Mouse (Mus musculus): Measurements from ENCODE around the gene Gfod1. TPM values are rescaled to one million over a fixed set of nuclear protein-coding genes. Genes with fewer than 3 reads are reported as not detected.

The Gfod1 gene
- total RNA-seq, 1 experiment: 4.8 TPM

DNA sequence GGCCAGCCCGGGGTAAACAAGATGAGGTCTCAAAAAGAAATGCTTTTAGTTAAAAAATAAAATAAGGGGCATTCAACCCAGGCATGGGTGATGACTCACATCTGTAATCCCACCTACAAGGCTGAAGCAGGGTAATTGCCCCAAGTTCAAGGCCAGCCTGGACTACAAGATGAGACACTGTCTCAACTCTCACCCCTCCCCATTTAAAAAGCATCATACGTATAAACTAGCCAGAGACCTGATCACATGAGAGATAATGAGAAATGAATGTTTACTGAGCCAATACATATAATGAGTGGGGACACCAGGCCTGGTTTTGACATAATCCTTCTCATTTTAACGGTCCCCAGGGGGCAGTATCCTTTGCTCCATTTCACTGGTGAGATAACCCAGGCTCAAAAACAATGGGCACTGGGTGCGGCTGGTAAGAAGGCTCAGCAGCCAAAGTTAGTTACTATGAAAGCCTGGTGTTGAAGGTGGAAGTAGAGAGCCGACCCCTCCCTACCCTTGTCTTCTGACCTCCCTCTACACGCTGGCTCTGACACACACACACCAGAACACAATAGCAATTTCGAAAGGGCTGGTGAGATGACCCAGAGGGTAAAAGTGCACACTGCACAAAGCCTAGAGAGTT, 8.9 kb downstream of the Gfod1 start:
- DNase-seq (ENCODE audit: low read depth, low spot score): no peak
- in situ Hi-C loops (cut with MboI; ENCODE audit: low sequenced_read_pairs in 2 of 2, unreplicated experiment in 2 of 2): no loop called here
- Histone ChIP-seq H3K4me3 (ENCODE audit: insufficient read depth in 1 of 2, low read depth in 1 of 2, low read length in 2 of 2, poor library complexity in 1 of 2, severe bottlenecking in 1 of 2) (no peak overlapping the region), H3K36me3 (ENCODE audit: control insufficient read depth, insufficient read depth, low read length, poor library complexity, severe bottlenecking) (no peaks in the 10 kb centered on the region), H3K9ac (ENCODE audit: insufficient read depth, low read depth, low read length, poor library complexity, severe bottlenecking) (no peak overlapping the region), H3K9me3 (ENCODE audit: control insufficient read depth, insufficient read depth, low read depth, low read length) (no peaks in the 10 kb centered on the region), H3K27ac (ENCODE audit: insufficient read depth, low read depth, low read length, poor library complexity, severe bottlenecking) (peak overlapping the region; percentile 17; the same call in 1 of the 2 replicates), H3K4me1 (ENCODE audit: control insufficient read depth in 2 of 2, insufficient read depth in 2 of 2, low read length in 2 of 2, poor library complexity in 1 of 2) (peaks cover 10 to 50% of the 10 kb centered on the region in 2 experiments)
- TF ChIP-seq HCFC1 (IDR thresholded peaks at IDR 0.05; ENCODE audit: borderline replicate concordance, insufficient read depth, low read length) (no peak), MAFK (IDR thresholded peaks at IDR 0.05; ENCODE audit: insufficient read depth, low read depth, low read length) (no peak), ZC3H11A (IDR thresholded peaks at IDR 0.05; ENCODE audit: borderline replicate concordance, low read depth, low read length) (no peak), ZNF384 (IDR thresholded peaks at IDR 0.05; ENCODE audit: low read depth, low read length) (no peak), CHD2 (IDR thresholded peaks at IDR 0.05; ENCODE audit: low read depth, low read length) (no peak)

- Histone ChIP-seq H3K27ac (ENCODE audit: insufficient read depth, low read depth, low read length, poor library complexity, severe bottlenecking) (no peak overlapping the region), H3K9me3 (ENCODE audit: control insufficient read depth, insufficient read depth, low read depth, low read length) (no peaks in the 10 kb centered on the region), H3K36me3 (ENCODE audit: control insufficient read depth, insufficient read depth, low read length, poor library complexity, severe bottlenecking) (no peaks in the 10 kb centered on the region), H3K9ac (ENCODE audit: insufficient read depth, low read depth, low read length, poor library complexity, severe bottlenecking) (no peak overlapping the region), H3K4me1 (ENCODE audit: control insufficient read depth in 2 of 2, insufficient read depth in 2 of 2, low read length in 2 of 2, poor library complexity in 1 of 2) (peaks cover 2 to 52% of the 10 kb centered on the region in 2 experiments), H3K4me3 (ENCODE audit: insufficient read depth in 1 of 2, low read depth in 1 of 2, low read length in 2 of 2, poor library complexity in 1 of 2, severe bottlenecking in 1 of 2) (no peak overlapping the region)
- TF ChIP-seq HCFC1 (IDR thresholded peaks at IDR 0.05; ENCODE audit: borderline replicate concordance, insufficient read depth, low read length) (no peak), ZNF384 (IDR thresholded peaks at IDR 0.05; ENCODE audit: low read depth, low read length) (no peak), ZC3H11A (IDR thresholded peaks at IDR 0.05; ENCODE audit: borderline replicate concordance, low read depth, low read length) (no peak), CHD2 (IDR thresholded peaks at IDR 0.05; ENCODE audit: low read depth, low read length) (no peak), MAFK (IDR thresholded peaks at IDR 0.05; ENCODE audit: insufficient read depth, low read depth, low read length) (no peak)
- DNase-seq (ENCODE audit: low read depth, low spot score): peak; percentile 60
- in situ Hi-C loops (cut with MboI; ENCODE audit: low sequenced_read_pairs in 2 of 2, unreplicated experiment in 2 of 2): no loop called here
These were observed 11.1 kb downstream of the Gfod1 start for GRCm38 (mm10) chr13:43292892-43293291.

DNA sequence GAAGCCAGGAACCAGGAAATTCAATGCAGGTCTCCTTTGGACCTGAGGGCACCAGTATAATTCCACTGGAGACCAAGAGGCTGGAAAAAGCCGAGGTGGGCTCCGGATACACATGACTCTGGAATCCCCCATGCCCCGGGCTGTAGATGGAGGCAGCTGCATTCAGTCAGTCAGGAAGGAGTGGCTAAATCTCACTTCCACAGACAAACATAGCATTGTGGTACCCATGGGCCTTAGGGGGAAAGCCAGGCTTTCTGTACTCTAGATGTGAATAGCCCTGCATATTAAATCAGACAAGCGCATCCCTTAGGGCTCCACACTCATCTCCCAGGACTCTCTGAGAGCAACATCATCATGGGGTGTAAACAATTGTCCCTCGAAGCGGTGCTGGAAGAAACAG, 14.9 kb downstream of the Gfod1 start:
- in situ Hi-C loops (cut with MboI; ENCODE audit: low sequenced_read_pairs in 2 of 2, unreplicated experiment in 2 of 2): no loop called here
- no peak for DNase-seq (ENCODE audit: low read depth, low spot score)
- Histone ChIP-seq H3K4me1 (ENCODE audit: control insufficient read depth in 2 of 2, insufficient read depth in 2 of 2, low read length in 2 of 2, poor library complexity in 1 of 2) (peaks cover 0 to 38% of the 10 kb centered on the region in 2 experiments; a peak in 3 of 4 replicates), H3K9me3 (ENCODE audit: control insufficient read depth, insufficient read depth, low read depth, low read length) (no peaks in the 10 kb centered on the region), H3K9ac (ENCODE audit: insufficient read depth, low read depth, low read length, poor library complexity, severe bottlenecking) (no peak overlapping the region), H3K27ac (ENCODE audit: insufficient read depth, low read depth, low read length, poor library complexity, severe bottlenecking) (no peak overlapping the region), H3K4me3 (ENCODE audit: insufficient read depth in 1 of 2, low read depth in 1 of 2, low read length in 2 of 2, poor library complexity in 1 of 2, severe bottlenecking in 1 of 2) (no peak overlapping the region), H3K36me3 (ENCODE audit: control insufficient read depth, insufficient read depth, low read length, poor library complexity, severe bottlenecking) (no peaks in the 10 kb centered on the region)
- TF ChIP-seq HCFC1 (IDR thresholded peaks at IDR 0.05; ENCODE audit: borderline replicate concordance, insufficient read depth, low read length): no peak
- TF ChIP-seq MAFK (IDR thresholded peaks at IDR 0.05; ENCODE audit: insufficient read depth, low read depth, low read length): no peak
- TF ChIP-seq ZNF384 (IDR thresholded peaks at IDR 0.05; ENCODE audit: low read depth, low read length): no peak
- TF ChIP-seq CHD2 (IDR thresholded peaks at IDR 0.05; ENCODE audit: low read depth, low read length): no peak
- TF ChIP-seq ZC3H11A (IDR thresholded peaks at IDR 0.05; ENCODE audit: borderline replicate concordance, low read depth, low read length): no peak

DNA sequence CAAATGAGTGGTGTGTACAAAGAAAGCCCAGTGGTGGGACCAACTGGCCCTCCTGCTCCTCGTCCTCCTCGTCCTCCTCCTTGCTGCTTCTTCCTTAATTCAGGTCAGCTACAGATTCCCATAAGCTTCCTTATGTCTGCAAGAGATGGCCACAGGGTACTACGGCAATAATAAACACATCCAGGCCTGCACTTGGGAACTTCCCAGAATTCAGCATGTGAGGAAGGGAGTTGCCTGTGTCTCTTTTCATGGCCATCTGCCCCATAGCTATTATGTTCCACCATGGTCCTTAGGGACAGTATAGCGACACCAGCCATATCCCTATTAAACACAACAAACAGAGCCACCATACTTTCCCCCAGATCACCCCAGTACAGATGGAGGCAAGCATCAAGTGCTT, 15.5 kb downstream of the Gfod1 start:
- H3K9ac ChIP-seq (ENCODE audit: insufficient read depth, low read depth, low read length, poor library complexity, severe bottlenecking): no peak overlapping the region
- in situ Hi-C loops (cut with MboI; ENCODE audit: low sequenced_read_pairs in 2 of 2, unreplicated experiment in 2 of 2): no loop called here
- H3K4me1 ChIP-seq (ENCODE audit: control insufficient read depth in 2 of 2, insufficient read depth in 2 of 2, low read length in 2 of 2, poor library complexity in 1 of 2): peaks cover 0 to 33% of the 10 kb centered on the region in 2 experiments; a peak in 3 of 4 replicates
- no peak for TF ChIP-seq ZC3H11A (IDR thresholded peaks at IDR 0.05; ENCODE audit: borderline replicate concordance, low read depth, low read length)
- TF ChIP-seq ZNF384 (IDR thresholded peaks at IDR 0.05; ENCODE audit: low read depth, low read length): no peak
- no peak for TF ChIP-seq HCFC1 (IDR thresholded peaks at IDR 0.05; ENCODE audit: borderline replicate concordance, insufficient read depth, low read length)
- no peak for TF ChIP-seq CHD2 (IDR thresholded peaks at IDR 0.05; ENCODE audit: low read depth, low read length)
- TF ChIP-seq MAFK (IDR thresholded peaks at IDR 0.05; ENCODE audit: insufficient read depth, low read depth, low read length): no peak
- no peak for DNase-seq (ENCODE audit: low read depth, low spot score)
- no peaks in the 10 kb centered on the region for H3K36me3 ChIP-seq (ENCODE audit: control insufficient read depth, insufficient read depth, low read length, poor library complexity, severe bottlenecking)
- H3K9me3 ChIP-seq (ENCODE audit: control insufficient read depth, insufficient read depth, low read depth, low read length): no peaks in the 10 kb centered on the region
- H3K27ac ChIP-seq (ENCODE audit: insufficient read depth, low read depth, low read length, poor library complexity, severe bottlenecking): no peak overlapping the region
- H3K4me3 ChIP-seq (ENCODE audit: insufficient read depth in 1 of 2, low read depth in 1 of 2, low read length in 2 of 2, poor library complexity in 1 of 2, severe bottlenecking in 1 of 2): no peak overlapping the region

All from ES-E14 (cell line).